Mouse (Mus musculus) hindbrain, embryonic 12.5 days (tissue): ENCODE results near the gene Fam13c. TPM values are rescaled to one million over a fixed set of nuclear protein-coding genes. Genes with fewer than 3 reads are reported as not detected.

Experiments used
- ATAC-seq: fragments of 200-750 bp; cut with Nextera tagmentation; 2 replicates; pipeline ENCODE4 v1.8.0; 2017; ENCODE audit warnings: moderate TSS enrichment; ENCODE audit not compliant: low FRiP score
- H3K27ac ChIP-seq: fragments of 300-500 bp; sonication (generic); 2 replicates; pipeline ENCODE4 v1.5.1; 2016; ENCODE audit warnings: mild to moderate bottlenecking
- H3K27me3 ChIP-seq: fragments of 300-500 bp; sonication (generic); 2 replicates; pipeline ENCODE4 v1.6.1; 2016; ENCODE audit warnings: mild to moderate bottlenecking
- H3K36me3 ChIP-seq: fragments of 300-500 bp; sonication (generic); 2 replicates; pipeline ENCODE4 v1.6.1; 2016; ENCODE audit warnings: mild to moderate bottlenecking
- H3K4me1 ChIP-seq: fragments of 300-500 bp; sonication (generic); 2 replicates; pipeline ENCODE4 v1.6.1; 2016
- H3K4me2 ChIP-seq: fragments of 300-500 bp; sonication (generic); replicated peaks from 2 replicates; pipeline ENCODE4 v1.6.1; 2016; ENCODE audit warnings: mild to moderate bottlenecking
- H3K4me3 ChIP-seq: fragments of 300-500 bp; sonication (generic); 2 replicates; pipeline ENCODE4 v1.5.1; 2016; ENCODE audit warnings: mild to moderate bottlenecking
- H3K9ac ChIP-seq: fragments of 300-500 bp; sonication (generic); 2 replicates; pipeline ENCODE4 v1.6.1; 2016; ENCODE audit warnings: mild to moderate bottlenecking, moderate library complexity
- H3K9me3 ChIP-seq: fragments of 300-500 bp; sonication (generic); replicated peaks from 2 replicates; pipeline ENCODE4 v1.6.1; 2016; ENCODE audit warnings: mild to moderate bottlenecking
- WGBS: fragments of 180-500 bp; shearing (Covaris S2); methylation state at CpG from one replicate; pipeline ENCODE4 v1.1.7; 2016; 5-methylcytosine and 5-hydroxymethylcytosine counted together
- polyA plus RNA-seq: library from polyadenylated mRNA; unstranded; fragments of >200 nt; fragmentation: Nextera tagmentation; extraction: Ambion mirVana; gene quantifications from 2 replicates; pipeline ENCODE4 v1.2.1, GENCODE M21; 2016

Fam13c gene
- polyA plus RNA-seq, 1 experiment from 2014 or later, result 22.1 TPM

DNA sequence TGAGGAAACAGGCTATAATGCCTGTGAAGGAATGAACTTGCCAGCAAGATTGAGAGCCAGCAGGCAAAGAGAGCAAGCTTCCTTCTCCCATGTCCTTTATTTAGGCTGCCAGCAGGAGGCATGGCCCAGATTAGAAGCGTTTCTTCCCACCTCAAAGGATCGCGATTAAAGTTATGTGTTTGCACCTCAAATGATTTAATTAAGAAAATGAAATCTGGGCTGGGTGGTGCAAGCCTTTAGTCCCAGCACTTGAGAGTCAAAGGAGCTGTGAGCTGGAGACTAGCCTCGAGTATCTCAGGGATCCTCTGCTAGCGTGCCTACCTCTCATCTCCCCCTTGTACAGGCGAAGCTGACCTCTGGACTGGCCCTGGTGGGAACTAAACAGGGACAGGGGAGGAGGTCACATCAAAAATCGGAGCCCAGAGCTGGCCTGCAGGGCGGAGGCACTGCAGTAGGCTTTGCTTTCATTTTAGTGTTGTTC, 93.1 kb downstream of the Fam13c start:
- WGBS, result 68% methylated on average over 8 of the region's 8 CpGs
- Histone ChIP-seq H3K36me3 (peaks cover 43% of the 10 kb centered on the region), H3K4me2 (no peak overlapping the region), H3K9ac (no peak overlapping the region), H3K4me1 (no peaks in the 10 kb centered on the region), H3K4me3 (no peak overlapping the region), H3K9me3 (no peaks in the 10 kb centered on the region), H3K27ac (no peak overlapping the region), H3K27me3 (no peaks in the 10 kb centered on the region)
- no peak for ATAC-seq

DNA sequence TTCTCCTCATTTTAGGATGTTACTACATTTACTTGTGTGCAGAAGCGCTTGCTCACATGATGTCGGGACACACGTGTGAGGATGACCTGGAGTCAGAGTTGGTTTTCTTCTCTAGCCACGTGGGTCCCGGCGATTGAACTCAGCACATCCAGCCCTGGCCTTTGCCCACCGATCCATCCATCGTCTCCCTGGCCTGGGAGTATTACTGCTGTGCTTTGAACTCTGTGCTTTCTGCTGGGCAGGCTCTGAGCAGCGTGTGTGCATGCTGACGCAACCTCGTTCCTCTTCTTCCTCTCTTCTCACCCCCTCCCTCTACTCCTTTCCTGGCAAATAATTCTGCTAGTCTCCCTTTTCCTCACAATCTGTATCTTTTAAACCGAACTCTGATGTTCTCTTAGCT, 93.7 kb downstream of the Fam13c start:
- no peaks in the 10 kb centered on the region for H3K4me1 ChIP-seq
- WGBS, result 84% methylated on average over 12 of the region's 12 CpGs

DNA sequence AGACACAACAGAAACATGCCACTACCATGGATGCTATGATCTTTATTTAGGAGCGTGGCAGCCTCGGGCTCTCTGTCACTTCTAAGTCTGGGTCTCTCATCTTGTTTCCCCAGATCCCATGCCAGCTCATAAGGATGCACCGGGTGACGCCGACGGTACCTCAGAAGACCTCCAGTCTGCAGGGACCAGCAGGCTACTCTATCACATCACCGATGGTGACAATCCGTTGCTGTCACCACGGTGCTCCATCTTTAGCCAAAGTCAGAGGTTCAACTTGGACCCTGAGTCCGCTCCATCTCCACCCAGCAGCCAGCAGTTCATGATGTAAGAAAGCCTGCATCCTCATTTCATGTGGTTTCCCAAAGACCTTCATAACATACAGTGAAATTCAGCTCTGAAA, 94.3 kb downstream of the Fam13c start:
- Histone ChIP-seq H3K4me1 (no peaks in the 10 kb centered on the region), H3K9ac (no peak overlapping the region), H3K9me3 (no peaks in the 10 kb centered on the region), H3K27me3 (no peaks in the 10 kb centered on the region), H3K27ac (no peak overlapping the region), H3K36me3 (peaks cover 52% of the 10 kb centered on the region), H3K4me2 (no peak overlapping the region), H3K4me3 (no peak overlapping the region)
- 95% methylated on average over 10 of the region's 10 CpGs for WGBS
- ATAC-seq, result no peak

More for the DNA sequence above, 93.7 kb downstream of the Fam13c start:
- Histone ChIP-seq H3K9ac (no peak overlapping the region), H3K4me3 (no peak overlapping the region), H3K36me3 (peaks cover 48% of the 10 kb centered on the region), H3K27ac (no peak overlapping the region), H3K27me3 (no peaks in the 10 kb centered on the region), H3K9me3 (no peaks in the 10 kb centered on the region), H3K4me2 (no peak overlapping the region)
- ATAC-seq, result no peak

DNA sequence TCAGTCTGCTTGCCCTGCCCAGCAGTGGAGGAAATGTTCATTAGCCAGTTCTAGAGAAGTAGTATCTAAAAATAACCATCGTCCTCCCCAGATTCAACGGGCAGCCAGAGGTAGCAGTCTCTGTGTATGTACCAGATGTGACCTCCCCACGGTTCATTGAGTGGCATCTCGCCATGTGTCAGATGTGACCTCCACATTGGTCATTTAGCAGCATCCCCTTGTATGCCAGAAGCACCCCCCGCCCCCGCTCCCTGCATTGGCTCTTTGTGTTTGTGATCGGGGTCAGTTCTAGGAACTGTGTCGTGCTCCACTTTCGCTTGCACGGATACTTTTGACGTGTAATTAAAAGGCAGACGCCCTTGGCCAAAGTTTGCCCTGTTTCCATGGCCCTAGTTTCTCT, 95.1 kb downstream of the Fam13c start:
- no peaks in the 10 kb centered on the region for H3K27me3 ChIP-seq
- 82% methylated on average over 12 of the region's 12 CpGs for WGBS
- no peaks in the 10 kb centered on the region for H3K4me1 ChIP-seq
- no peak overlapping the region for H3K27ac ChIP-seq
- H3K9me3 ChIP-seq, result no peaks in the 10 kb centered on the region
- ATAC-seq, result no peak
- no peak overlapping the region for H3K9ac ChIP-seq
- H3K36me3 ChIP-seq, result peaks cover 52% of the 10 kb centered on the region
- no peak overlapping the region for H3K4me2 ChIP-seq
- H3K4me3 ChIP-seq, result no peak overlapping the region

DNA sequence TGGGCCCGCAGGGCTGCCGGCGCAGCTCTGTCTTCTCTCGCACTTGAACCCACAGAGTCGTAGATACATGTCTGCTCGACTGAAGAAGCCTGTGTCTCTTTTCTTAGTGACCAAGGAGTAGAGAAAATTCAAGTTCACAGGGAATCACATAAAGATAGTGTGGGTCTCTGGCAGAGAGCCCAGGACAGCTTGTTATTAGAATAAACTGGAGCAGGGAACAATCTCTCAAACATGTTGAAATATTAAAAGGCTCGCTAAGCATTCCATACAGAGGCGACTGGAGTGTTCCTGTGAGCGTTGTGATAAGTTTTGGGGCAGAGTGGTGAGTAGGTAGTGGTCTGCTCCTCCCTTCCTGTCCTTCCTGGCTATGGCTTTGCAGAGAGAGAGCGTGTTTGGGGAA, 97.4 kb downstream of the Fam13c start:
- no peaks in the 10 kb centered on the region for H3K9me3 ChIP-seq
- H3K27me3 ChIP-seq, result no peaks in the 10 kb centered on the region
- no peak for ATAC-seq
- no peaks in the 10 kb centered on the region for H3K4me1 ChIP-seq
- H3K4me3 ChIP-seq, result no peak overlapping the region
- H3K36me3 ChIP-seq, result peaks cover 53% of the 10 kb centered on the region
- H3K27ac ChIP-seq, result no peak overlapping the region
- WGBS, result 94% methylated on average over 10 of the region's 10 CpGs
- no peak overlapping the region for H3K9ac ChIP-seq
- H3K4me2 ChIP-seq, result no peak overlapping the region

DNA sequence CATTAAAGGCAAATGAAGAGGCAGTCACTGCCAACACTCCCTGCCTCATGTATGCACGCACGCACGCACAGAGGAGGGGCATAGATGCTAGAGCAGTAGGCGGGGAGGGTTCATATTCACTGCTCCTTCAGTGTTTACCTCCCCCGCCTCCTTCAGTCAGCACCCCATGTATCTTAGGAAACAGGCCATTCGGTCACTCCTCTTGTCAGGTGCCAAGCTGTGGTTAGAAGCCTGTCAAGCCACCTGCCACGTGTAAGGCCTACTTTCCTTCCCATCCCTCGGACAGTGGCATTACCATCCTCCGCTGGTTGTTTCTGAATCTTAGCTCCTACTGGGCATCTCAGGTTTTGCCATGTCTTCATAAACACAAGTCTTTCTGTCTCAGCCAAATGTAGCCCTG, 99.0 kb downstream of the Fam13c start:
- no peak for ATAC-seq
- WGBS, result 92% methylated on average over 9 of the region's 9 CpGs
- Histone ChIP-seq H3K9me3 (no peaks in the 10 kb centered on the region), H3K4me1 (no peaks in the 10 kb centered on the region), H3K4me2 (no peak overlapping the region), H3K27me3 (no peaks in the 10 kb centered on the region), H3K9ac (no peak overlapping the region), H3K27ac (no peak overlapping the region), H3K36me3 (peaks cover 58% of the 10 kb centered on the region), H3K4me3 (no peak overlapping the region)

DNA sequence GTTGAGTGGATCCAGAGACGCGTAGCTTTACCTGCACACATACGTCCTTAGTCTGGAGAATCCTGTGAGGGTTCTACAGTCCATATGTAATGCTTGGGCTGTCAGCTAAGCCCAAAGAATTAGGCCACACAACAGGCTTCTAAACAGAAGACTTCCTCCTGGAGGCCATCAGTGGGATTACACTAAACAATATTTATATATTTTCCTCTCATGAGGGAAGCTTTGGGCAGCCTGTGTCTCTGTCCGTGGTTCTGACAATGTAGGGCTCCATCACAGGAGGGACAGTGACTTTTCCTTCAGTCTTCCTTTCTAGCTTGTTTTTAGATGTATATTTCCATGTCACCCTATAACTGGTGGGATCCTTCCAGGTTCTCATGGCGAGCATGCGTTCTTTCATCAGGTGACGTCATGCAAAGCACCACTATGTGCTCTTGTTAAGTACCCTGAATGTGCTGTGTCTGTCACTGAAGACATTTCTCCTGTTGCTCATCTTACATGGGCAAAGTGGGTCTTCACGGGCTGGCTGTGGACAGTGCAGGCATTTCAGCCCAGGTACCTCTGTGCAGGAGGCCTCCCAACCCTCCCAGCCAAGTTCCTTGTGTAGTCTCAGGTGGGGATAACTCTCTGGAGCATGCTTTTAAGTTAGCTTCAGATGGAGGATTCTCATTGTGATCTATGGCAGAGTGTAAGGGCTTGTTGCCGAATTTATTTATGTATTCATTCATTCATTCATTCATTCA, 100.3 kb downstream of the Fam13c start:
- no peak overlapping the region for H3K4me2 ChIP-seq
- H3K4me1 ChIP-seq, result no peaks in the 10 kb centered on the region
- 84% methylated on average over 9 of the region's 9 CpGs for WGBS
- peaks cover 57% of the 10 kb centered on the region for H3K36me3 ChIP-seq
- no peaks in the 10 kb centered on the region for H3K9me3 ChIP-seq
- no peak overlapping the region for H3K9ac ChIP-seq
- no peak overlapping the region for H3K4me3 ChIP-seq
- no peak overlapping the region for H3K27ac ChIP-seq
- ATAC-seq, result no peak
- H3K27me3 ChIP-seq, result no peaks in the 10 kb centered on the region

DNA sequence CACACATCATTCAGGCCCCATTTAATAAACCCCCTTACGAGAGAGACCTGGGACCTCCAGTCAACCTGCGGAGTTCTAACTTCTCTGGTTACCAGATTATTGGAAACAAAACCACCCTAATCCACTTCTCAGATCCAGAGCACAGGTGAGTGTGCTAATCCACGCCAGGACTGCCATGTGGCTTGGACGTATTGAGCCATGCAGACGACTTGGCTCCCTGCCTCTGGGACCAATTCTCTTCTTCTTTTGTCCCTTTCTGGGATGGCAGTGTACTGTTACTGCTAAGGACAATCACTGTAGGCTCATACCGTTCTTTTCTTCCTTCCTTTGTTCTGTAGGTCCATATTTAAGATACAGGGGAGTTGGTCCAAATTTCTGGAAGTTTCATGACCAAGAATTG, 102.6 kb downstream of the Fam13c start:
- WGBS, result 80% methylated on average over 6 of the region's 6 CpGs

DNA sequence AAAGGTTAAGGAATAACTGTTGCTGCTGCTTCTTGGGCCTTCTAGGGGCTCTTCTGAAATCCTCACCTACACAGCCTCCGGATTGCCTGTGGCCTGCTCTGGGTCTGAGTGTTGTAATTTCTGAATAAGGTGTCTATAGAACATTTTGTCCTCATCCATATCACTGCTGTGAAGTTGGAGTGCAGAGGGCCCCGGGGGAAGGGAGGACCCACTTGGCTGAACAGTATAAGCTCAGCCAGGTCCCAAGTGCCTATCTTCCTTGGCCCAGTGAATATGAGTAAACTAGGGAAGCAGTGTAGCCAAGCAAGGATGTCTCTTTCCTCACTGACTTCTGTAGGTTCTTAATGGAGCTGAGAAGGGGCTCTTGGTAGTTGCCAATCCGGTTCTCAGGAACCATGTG, 112.2 kb downstream of the Fam13c start:
- Histone ChIP-seq H3K9me3 (no peaks in the 10 kb centered on the region), H3K9ac (no peak overlapping the region), H3K27ac (no peak overlapping the region), H3K4me1 (no peaks in the 10 kb centered on the region), H3K27me3 (no peaks in the 10 kb centered on the region), H3K36me3 (peaks cover 57% of the 10 kb centered on the region), H3K4me3 (no peak overlapping the region), H3K4me2 (no peak overlapping the region)
- no peak for ATAC-seq
- WGBS, result 95% methylated on average over 3 of the region's 3 CpGs

More for the DNA sequence above, 102.6 kb downstream of the Fam13c start:
- Histone ChIP-seq H3K4me1 (no peaks in the 10 kb centered on the region), H3K9me3 (no peaks in the 10 kb centered on the region), H3K4me3 (no peak overlapping the region), H3K27me3 (no peaks in the 10 kb centered on the region), H3K9ac (no peak overlapping the region), H3K4me2 (no peak overlapping the region), H3K36me3 (peaks cover 49% of the 10 kb centered on the region), H3K27ac (no peak overlapping the region)
- ATAC-seq, result no peak

DNA sequence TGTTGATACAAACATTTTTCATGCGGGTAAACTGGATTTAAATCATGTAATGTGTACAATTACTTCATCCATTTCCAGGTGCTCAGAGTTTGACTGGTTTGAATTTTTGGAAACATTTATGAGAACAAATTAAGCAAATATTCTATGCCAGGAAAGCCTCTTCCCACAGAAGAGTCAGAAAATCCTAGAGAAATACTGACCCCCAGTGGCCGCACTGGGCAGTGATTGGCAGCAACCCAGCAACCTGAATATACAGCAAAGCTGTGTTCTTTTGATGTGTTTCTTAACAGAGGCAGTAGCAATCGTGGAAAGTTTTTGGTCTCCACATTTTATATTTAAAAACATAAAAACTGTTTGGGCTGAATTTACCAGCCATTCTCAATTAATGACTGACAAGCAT, 123.4 kb downstream of the Fam13c start:
- Histone ChIP-seq H3K9ac (no peak overlapping the region), H3K9me3 (no peaks in the 10 kb centered on the region), H3K27ac (no peak overlapping the region), H3K4me1 (no peaks in the 10 kb centered on the region), H3K4me2 (no peak overlapping the region), H3K4me3 (no peak overlapping the region), H3K36me3 (peaks cover 39% of the 10 kb centered on the region), H3K27me3 (no peaks in the 10 kb centered on the region)
- WGBS, result 27% methylated on average over 3 of the region's 3 CpGs
- no peak for ATAC-seq

DNA sequence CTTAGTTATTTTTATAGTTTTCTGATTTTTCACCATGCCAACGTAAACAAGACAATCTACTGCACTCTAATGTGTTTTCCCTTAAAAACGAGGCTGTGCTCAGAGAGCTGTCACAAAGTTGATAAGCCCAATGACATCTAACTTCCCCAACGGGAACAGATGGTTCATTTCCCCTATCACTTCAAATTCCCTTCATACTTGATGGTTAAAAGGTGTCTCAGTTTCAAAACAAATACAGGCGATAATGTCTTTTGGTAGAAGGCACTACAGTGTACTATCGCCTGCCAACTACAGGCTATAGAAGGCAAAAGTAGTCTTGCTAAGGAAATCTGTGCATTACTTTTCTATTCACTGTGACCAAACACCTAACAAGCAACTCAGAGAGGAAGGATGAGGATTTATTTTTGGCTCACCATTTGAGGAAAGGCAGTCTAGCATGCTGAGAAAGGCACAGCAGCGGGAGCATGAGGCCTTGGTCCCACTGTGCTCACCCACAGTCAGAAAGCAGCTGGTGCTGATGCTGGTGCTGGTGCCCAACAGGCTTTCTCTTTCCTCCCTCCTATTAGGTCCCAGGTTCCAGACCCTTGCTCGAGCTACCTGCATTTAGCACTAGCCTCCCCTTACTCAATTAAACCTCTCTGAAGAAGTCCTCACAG, 141.4 kb downstream of the Fam13c start:
- Histone ChIP-seq H3K4me3 (no peak overlapping the region), H3K4me1 (0 out of 2 replicates have a peak, but pooled peaks cover 4% of the 10 kb centered on the region), H3K9me3 (no peaks in the 10 kb centered on the region), H3K9ac (no peak overlapping the region), H3K27me3 (no peaks in the 10 kb centered on the region), H3K36me3 (no peaks in the 10 kb centered on the region), H3K27ac (no peak overlapping the region), H3K4me2 (no peak overlapping the region)
- no peak for ATAC-seq
- 77% methylated on average over 7 of the region's 7 CpGs for WGBS

DNA sequence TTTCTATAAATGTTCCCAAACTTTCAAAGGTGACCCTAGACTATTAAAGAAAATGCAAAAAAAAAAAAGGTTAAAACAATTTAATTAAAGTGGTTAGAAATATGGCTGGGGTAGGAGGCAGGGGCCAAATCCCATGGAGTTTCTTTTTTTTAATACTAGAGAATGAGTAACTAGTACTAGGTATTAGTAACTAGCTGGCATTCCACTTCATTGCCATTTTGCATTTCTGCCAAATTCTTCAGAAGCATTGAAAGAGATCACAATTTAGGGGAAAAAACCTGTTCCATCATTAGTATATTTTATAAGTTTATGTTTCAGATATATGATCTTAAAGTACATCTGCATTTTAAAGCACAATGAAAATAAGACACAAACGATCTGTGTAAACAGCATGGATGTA, 143.9 kb downstream of the Fam13c start:
- Histone ChIP-seq H3K4me3 (no peak overlapping the region), H3K4me1 (0 out of 2 replicates have a peak, but pooled peaks cover 6% of the 10 kb centered on the region), H3K27ac (no peak overlapping the region), H3K36me3 (no peaks in the 10 kb centered on the region), H3K4me2 (no peak overlapping the region), H3K27me3 (no peaks in the 10 kb centered on the region), H3K9ac (no peak overlapping the region), H3K9me3 (no peaks in the 10 kb centered on the region)
- ATAC-seq, result no peak
- 91% methylated on average over 1 of the region's 1 CpGs for WGBS
